In the genomic region with DNA sequence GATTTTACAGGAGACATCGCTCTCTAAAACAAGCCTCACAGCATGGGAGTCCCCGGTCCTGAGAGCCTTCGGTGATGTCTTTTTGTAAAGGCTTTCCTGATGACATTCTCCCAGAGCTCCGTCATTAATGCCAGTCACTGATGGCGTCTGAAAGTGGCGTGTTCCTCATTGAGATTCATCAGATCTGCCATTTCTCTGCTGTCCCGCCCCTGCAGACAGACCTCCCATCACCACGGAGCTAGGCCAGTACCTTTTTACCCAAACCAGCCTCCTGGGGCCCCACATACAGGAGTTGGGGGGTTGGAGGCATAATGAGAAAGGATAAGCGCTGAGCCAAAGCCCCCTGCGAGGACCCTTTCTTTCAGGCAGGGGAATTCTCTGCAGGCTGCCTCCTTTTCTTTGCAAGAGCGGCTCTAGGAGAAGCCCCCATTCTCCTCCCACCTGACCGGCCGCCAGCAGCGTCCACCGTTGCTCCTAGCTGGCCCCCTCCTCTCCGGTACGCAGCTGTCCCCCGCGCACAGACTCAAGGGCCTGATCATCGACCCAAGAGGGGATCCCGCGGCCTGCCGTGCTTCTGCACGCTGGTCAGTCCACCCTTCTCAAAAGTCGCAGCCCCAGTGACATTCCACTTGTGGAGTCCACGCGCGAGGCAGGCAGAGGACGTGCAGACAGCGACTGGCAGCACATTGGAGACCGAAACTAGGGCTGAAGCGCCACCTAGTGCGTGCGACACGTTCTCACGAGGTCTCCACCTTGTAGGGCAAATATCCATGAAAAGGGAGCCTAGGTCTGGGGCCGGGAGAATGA, we compare ENCODE assay signal across 8 mouse cellular contexts. TPM values are rescaled to one million over a fixed set of nuclear protein-coding genes. Genes with fewer than 3 reads are reported as not detected.
DNase-seq lines count a peak whose midpoint lies in the region; ATAC-seq and TF ChIP-seq lines count a peak whose summit lies in the region.

No protein-coding gene starts in this region.

- H3K4me1 ChIP-seq in heart, adult 2 months (ENCODE audit: control insufficient read depth, insufficient read depth, low read length) = no peaks in the 10 kb centered on the region
- no peaks in the 10 kb centered on the region for H3K4me1 ChIP-seq in liver, adult 2 months (ENCODE audit: control insufficient read depth, insufficient read depth, low read length)

- peak overlapping the region; percentile 41; the same call in 1 of the 2 replicates for H3K9ac ChIP-seq in heart, adult 2 months (ENCODE audit: low read depth, low read length)
- H3K9ac ChIP-seq in liver, adult 2 months (ENCODE audit: low read depth, low read length) = no peak overlapping the region

- 2% methylated on average over 37 of the region's 37 CpGs for WGBS in heart, adult 2 months
- WGBS in liver, adult 2 months = 2% methylated on average over 37 of the region's 37 CpGs

- TF ChIP-seq EP300 in heart, adult 2 months (IDR thresholded peaks at IDR 0.05; ENCODE audit: insufficient read depth, low read depth, low read length) = no peak

- H3K79me2 ChIP-seq in heart, adult 2 months (replicated peaks; ENCODE audit: control insufficient read depth, insufficient read depth, low read length) = no peaks in the 10 kb centered on the region
- H3K79me2 ChIP-seq in liver, adult 2 months (ENCODE audit: control insufficient read depth, insufficient read depth, low read length) = no peaks in the 10 kb centered on the region

- ATAC-seq in monocyte, adult 5-6 weeks (replicated peaks; ENCODE audit: insufficient number of reproducible peaks, low FRiP score, low TSS enrichment, poor library complexity, severe bottlenecking) = peak; percentile 55; the same call in 1 of the 2 replicates

- peak; percentile 84 for TF ChIP-seq CTCF in heart, adult 2 months (IDR thresholded peaks at IDR 0.05)
- peak; percentile 94 for TF ChIP-seq CTCF in liver, adult 2 months (IDR thresholded peaks at IDR 0.05; ENCODE audit: low read depth, low read length)

- no peak overlapping the region for H3K27ac ChIP-seq in heart, adult 2 months
- no peak overlapping the region for H3K27ac ChIP-seq in liver, adult 2 months (replicated peaks; ENCODE audit: insufficient read depth, low read depth, low read length)

- intact Hi-C loops in heart, adult 2 months (cut with DNase I) = loop anchor here (2.0 kb wide), 1 partner anchor 49 kb away; the partner anchor contains the start of gene Fgf4

- 0 out of 2 replicates have a peak, but pooled peaks cover 7% of the 10 kb centered on the region for H3K27me3 ChIP-seq in heart, adult 2 months (ENCODE audit: control insufficient read depth, insufficient read depth, low read length)
- peaks cover 13% of the 10 kb centered on the region for H3K27me3 ChIP-seq in liver, adult 2 months (ENCODE audit: control insufficient read depth, insufficient read depth, low read length)

- peak; percentile 79 for DNase-seq in 3T3-L1 (ENCODE audit: low read depth, low spot score)
- DNase-seq in adrenal gland, adult 18-20 months (ENCODE audit: low spot score in 2 of 2) = peak; percentile 75 to 76
- DNase-seq in embryo, embryonic 10.5 days (ENCODE audit: low spot score) = peak; percentile 89
- peak; percentile 66 to 80 for DNase-seq in heart, adult 2 months
- DNase-seq in kidney, adult 8-10 months = peak; percentile 53 to 72
- DNase-seq in liver, adult 2 months (ENCODE audit: extremely low read depth, low read depth, low spot score) = peak; percentile 40
- DNase-seq in spleen, postnatal 4 days (ENCODE audit: low spot score in 2 of 2) = peak; percentile 45 to 76

- TF ChIP-seq POLR2A in heart, adult 2 months (IDR thresholded peaks at IDR 0.05; ENCODE audit: insufficient read depth, low read depth, low read length) = no peak
- no peak for TF ChIP-seq POLR2A in liver, adult 2 months (IDR thresholded peaks at IDR 0.05; ENCODE audit: extremely low read depth, insufficient read depth, low read length)

- peak overlapping the region; percentile 52 for H3K4me3 ChIP-seq in heart, adult 2 months
- peak overlapping the region; percentile 39; the same call in 1 of the 2 replicates for H3K4me3 ChIP-seq in liver, adult 2 months (ENCODE audit: insufficient read depth, low read depth, low read length)

- no peaks in the 10 kb centered on the region for H3K36me3 ChIP-seq in heart, adult 2 months (ENCODE audit: control insufficient read depth, insufficient read depth, low read length)
- H3K36me3 ChIP-seq in liver, adult 2 months (ENCODE audit: control insufficient read depth, insufficient read depth, low read length) = no peaks in the 10 kb centered on the region

RNA-seq across cellular contexts. Expression of gene Fgf15, which starts 0.8 kb away (rescaled TPM):
- under 1 TPM in 1 of 2 experiments, not detected in 1; 0.36 TPM for total RNA-seq in adrenal gland, adult 18-20 months (2021)
- not detected for total RNA-seq in heart, adult 2 months (2021)
- not detected in 2 replicates for polyA plus RNA-seq in heart, adult 2 months (2012; rRNA removed)
- not detected in 2 replicates for total RNA-seq in liver, adult 2 months (2014; rRNA removed)
- not detected in 2 replicates for polyA plus RNA-seq in liver, adult 2 months (2012; rRNA removed)
- not detected in 3 replicates for total RNA-seq in monocyte, adult 5-6 weeks (2017)

RNA-seq across cellular contexts. Expression of gene LTO1, which starts 19.4 kb away (rescaled TPM):
- total RNA-seq in adrenal gland, adult 18-20 months (2021) = 10 to 100 TPM; 24.2 to 27.4 TPM
- 10 to 100 TPM; 12.5 to 13.1 TPM for total RNA-seq in heart, adult 2 months (2021)
- 12.1 and 15.7 TPM in 2 replicates for polyA plus RNA-seq in heart, adult 2 months (2012; rRNA removed)
- 8.9 and 10.6 TPM in 2 replicates for total RNA-seq in liver, adult 2 months (2014; rRNA removed)
- 10.1 and 11.2 TPM in 2 replicates for polyA plus RNA-seq in liver, adult 2 months (2012; rRNA removed)
- total RNA-seq in monocyte, adult 5-6 weeks (2017) = 31.6 to 57.8 TPM (median 50.1 TPM) in 3 replicates

RNA-seq across cellular contexts. Expression of gene Ccnd1, which starts 44.2 kb away (rescaled TPM):
- total RNA-seq in adrenal gland, adult 18-20 months (2021) = 100 to 1,000 TPM; 140 to 149 TPM
- total RNA-seq in heart, adult 2 months (2021) = 10 to 100 TPM; 28.3 to 43.6 TPM
- polyA plus RNA-seq in heart, adult 2 months (2012; rRNA removed) = 27.3 and 31.4 TPM in 2 replicates
- total RNA-seq in liver, adult 2 months (2014; rRNA removed) = 42.5 and 49.3 TPM in 2 replicates
- polyA plus RNA-seq in liver, adult 2 months (2012; rRNA removed) = 36.4 and 55.0 TPM in 2 replicates
- total RNA-seq in monocyte, adult 5-6 weeks (2017) = 1.1 to 5.5 TPM (median 1.7 TPM) in 3 replicates

RNA-seq across cellular contexts. Expression of gene Fgf4, which starts 48.3 kb away (rescaled TPM):
- total RNA-seq in adrenal gland, adult 18-20 months (2021) = not detected
- total RNA-seq in heart, adult 2 months (2021) = not detected
- polyA plus RNA-seq in heart, adult 2 months (2012; rRNA removed) = not detected in 2 replicates
- not detected in 2 replicates for total RNA-seq in liver, adult 2 months (2014; rRNA removed)
- polyA plus RNA-seq in liver, adult 2 months (2012; rRNA removed) = not detected in 2 replicates
- total RNA-seq in monocyte, adult 5-6 weeks (2017) = not detected in 3 replicates

RNA-seq across cellular contexts. Expression of gene Fgf3, which starts 57.6 kb away (rescaled TPM):
- under 1 TPM; 0.50 to 0.80 TPM for total RNA-seq in adrenal gland, adult 18-20 months (2021)
- not detected for total RNA-seq in heart, adult 2 months (2021)
- not detected in 2 replicates for polyA plus RNA-seq in heart, adult 2 months (2012; rRNA removed)
- not detected in 2 replicates for total RNA-seq in liver, adult 2 months (2014; rRNA removed)
- polyA plus RNA-seq in liver, adult 2 months (2012; rRNA removed) = 0.04 TPM in 1 of 2 replicates, not detected in the other
- total RNA-seq in monocyte, adult 5-6 weeks (2017) = 2.0 TPM in 1 of 3 replicates, not detected in the others
